Comparison of ENCODE assay signal across 10 mouse cellular contexts in the genomic region with DNA sequence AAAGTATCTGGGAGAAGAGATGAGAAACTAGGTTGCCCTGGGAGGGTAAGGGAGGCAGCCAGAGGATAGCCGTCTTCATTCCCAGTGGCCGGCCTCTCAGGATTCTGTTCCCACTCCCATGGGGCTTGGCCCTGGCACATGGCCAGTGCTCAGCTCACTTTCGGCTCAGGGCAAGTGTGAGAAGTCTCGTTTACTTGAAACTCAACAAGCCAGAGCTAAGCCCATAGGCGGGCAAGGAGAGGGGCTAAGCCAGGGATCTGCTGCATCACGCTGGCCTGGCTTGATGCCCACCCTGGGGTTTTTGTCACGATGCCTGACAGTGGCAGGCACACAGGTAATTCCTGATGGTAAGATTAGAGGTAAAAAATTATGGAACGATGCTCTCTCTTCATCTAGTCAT. TPM values are rescaled to one million over a fixed set of nuclear protein-coding genes. Genes with fewer than 3 reads are reported as not detected.
A peak's percentile ranks its signal among the peaks of the same experiment; 100 is the strongest.
DNase-seq lines count a peak whose midpoint lies in the region; ATAC-seq and TF ChIP-seq lines count a peak whose summit lies in the region.
"Had no signal": no experiment of that assay in that cellular context is flagged by ENCODE, and none has a peak within 500 bp of the region (broad histone marks: within the 10 kb centered on the region; RNA-seq: fewer than 3 reads in every experiment).

No protein-coding gene starts in this region.

- no peaks in the 10 kb centered on the region for H3K27me3 ChIP-seq in kidney, adult 2 months (replicated peaks; ENCODE audit: control insufficient read depth, insufficient read depth, low read length)
- no peaks in the 10 kb centered on the region for H3K27me3 ChIP-seq in intestine, postnatal 0 days (replicated peaks; ENCODE audit: control insufficient read depth, insufficient read depth, low read length)
- H3K27me3 ChIP-seq: neural tube, embryonic 15.5 days had no signal

- H3K27ac ChIP-seq in kidney, adult 2 months (ENCODE audit: insufficient read depth, low read depth, low read length), result no peak overlapping the region
- H3K27ac ChIP-seq in intestine, postnatal 0 days (ENCODE audit: low read depth, low read length), result no peak overlapping the region
- H3K27ac ChIP-seq: macrophage; neural tube, embryonic 15.5 days had no signal

- ATAC-seq in cerebellum, adult (ENCODE audit: insufficient number of reproducible peaks, low FRiP score, low TSS enrichment), result no peak
- no peak for ATAC-seq in intestine, postnatal 0 days

- H3K9ac ChIP-seq in intestine, postnatal 0 days (ENCODE audit: low read depth, low read length), result no peak overlapping the region
- H3K9ac ChIP-seq: neural tube, embryonic 15.5 days had no signal

- 60% methylated on average over 8 of the region's 8 CpGs for WGBS in kidney, adult 2 months
- WGBS in intestine, postnatal 0 days, result 63% methylated on average over 8 of the region's 8 CpGs

- H3K4me3 ChIP-seq in kidney, adult 2 months (ENCODE audit: insufficient read depth, low read depth, low read length), result no peak overlapping the region
- H3K4me3 ChIP-seq in intestine, postnatal 0 days (ENCODE audit: low read depth, low read length), result no peak overlapping the region
- H3K4me3 ChIP-seq: neural tube, embryonic 15.5 days had no signal

- H3K4me1 ChIP-seq in kidney, adult 2 months (ENCODE audit: control insufficient read depth, insufficient read depth, low read length), result no peaks in the 10 kb centered on the region
- H3K4me1 ChIP-seq in intestine, postnatal 0 days (replicated peaks; ENCODE audit: control insufficient read depth, insufficient read depth, low read length), result 0 out of 2 replicates have a peak, but pooled peaks cover 4% of the 10 kb centered on the region

- DNase-seq in cerebellum, adult 18-20 months, result peak; percentile 33 to 48
- DNase-seq in kidney, adult 2 months, result peak; percentile 44
- no peak for DNase-seq in kidney, adult 9 months
- DNase-seq in MN1 (ENCODE audit: low spot score), result peak; percentile 82
- DNase-seq in gastrocnemius, postnatal 25 days, result peak; percentile 62
- no peak for DNase-seq in frontal cortex, adult 2 months (ENCODE audit: extremely low spot score in 1 of 2, low spot score in 1 of 2)

- H3K4me2 ChIP-seq in intestine, postnatal 0 days (replicated peaks; ENCODE audit: low read depth), result no peak overlapping the region
- H3K4me2 ChIP-seq: neural tube, embryonic 15.5 days had no signal

- TF ChIP-seq CTCF in kidney, adult 2 months (conservative IDR thresholded peaks at IDR 0.05; ENCODE audit: insufficient read depth, insufficient read length, low read depth, low read length), result no peak
- TF ChIP-seq CTCF in intestine, postnatal 0 days (IDR thresholded peaks at IDR 0.05; ENCODE audit: low read depth), result no peak

- no peak for TF ChIP-seq POLR2A in kidney, adult 2 months (IDR thresholded peaks at IDR 0.05; ENCODE audit: low read depth, low read length)

- no peaks in the 10 kb centered on the region for H3K36me3 ChIP-seq in kidney, adult 2 months (ENCODE audit: control insufficient read depth, insufficient read depth, low read length)
- H3K36me3 ChIP-seq in intestine, postnatal 0 days (ENCODE audit: control insufficient read depth, insufficient read depth), result no peaks in the 10 kb centered on the region
- H3K36me3 ChIP-seq: neural tube, embryonic 15.5 days had no signal

- H3K9me3 ChIP-seq in intestine, postnatal 0 days (ENCODE audit: control insufficient read depth), result no peaks in the 10 kb centered on the region
- H3K9me3 ChIP-seq: neural tube, embryonic 15.5 days had no signal

RNA-seq across cellular contexts. Expression of a gene that starts 8.4 kb away (rescaled TPM):
- polyA plus RNA-seq in kidney, adult 2 months (2012; rRNA removed), result 92.4 and 128 TPM in 2 replicates
- 100 to 1,000 TPM; 198 to 200 TPM for total RNA-seq in gastrocnemius, postnatal 25 days (2021)
- 54.6 and 58.6 TPM in 2 replicates for polyA plus RNA-seq in frontal cortex, adult 2 months (2012; rRNA removed)
- polyA plus RNA-seq in intestine, postnatal 0 days (2015; fragmentation: Nextera tagmentation; extraction: Ambion mirVana), result 712 and 778 TPM in 2 replicates

RNA-seq across cellular contexts. Expression of a gene that starts 18.0 kb away (rescaled TPM):
- 5.6 and 8.1 TPM in 2 replicates for polyA plus RNA-seq in kidney, adult 2 months (2012; rRNA removed)
- total RNA-seq in gastrocnemius, postnatal 25 days (2021), result 1 to 10 TPM; 5.0 to 6.1 TPM
- polyA plus RNA-seq in frontal cortex, adult 2 months (2012; rRNA removed), result 17.8 and 19.4 TPM in 2 replicates
- 16.2 and 18.9 TPM in 2 replicates for polyA plus RNA-seq in intestine, postnatal 0 days (2015; fragmentation: Nextera tagmentation; extraction: Ambion mirVana)

RNA-seq across cellular contexts. Expression of a gene that starts 37.8 kb away (rescaled TPM):
- 24.3 and 29.9 TPM in 2 replicates for polyA plus RNA-seq in kidney, adult 2 months (2012; rRNA removed)
- total RNA-seq in gastrocnemius, postnatal 25 days (2021), result 10 to 100 TPM; 17.8 to 19.5 TPM
- 20.4 and 21.0 TPM in 2 replicates for polyA plus RNA-seq in frontal cortex, adult 2 months (2012; rRNA removed)
- 14.9 and 17.2 TPM in 2 replicates for polyA plus RNA-seq in intestine, postnatal 0 days (2015; fragmentation: Nextera tagmentation; extraction: Ambion mirVana)

Comparison
In these comparisons a context has a peak if more than half of its experiments do, and no peak if none do; other contexts are left out.
1. DNase-seq: peak in cerebellum, adult 18-20 months (2 of 2), kidney, adult 2 months (single experiment), MN1 (single experiment) and gastrocnemius, postnatal 25 days (single experiment); none in kidney, adult 9 months (single experiment) and frontal cortex, adult 2 months (0 of 2).